Mouse (Mus musculus) liver (tissue): ENCODE measurements around the gene Rwdd4a.

Experiments
- DNase-seq: peaks from one replicate; pipeline ENCODE4 v3.0.0-alpha.2; 2020; ENCODE audit warnings: mixed read lengths

Rwdd4a gene

GRCm38 (mm10) chr8:47590400-47590799 is 56.9 kb downstream of the Rwdd4a start:
- DNase-seq = no peak

GRCm38 (mm10) chr8:47600664-47601063 is 67.2 kb downstream of the Rwdd4a start:
- no peak for DNase-seq
